25 mouse cellular contexts compared by ENCODE assay signal in genomic region chr1:131038001-131038400, GRCm38 (mm10). TPM values are rescaled to one million over a fixed set of nuclear protein-coding genes. Genes with fewer than 3 reads are reported as not detected.
A peak's percentile ranks its signal among the peaks of the same experiment; 100 is the strongest.
DNase-seq lines count a peak whose midpoint lies in the region; ATAC-seq and TF ChIP-seq lines count a peak whose summit lies in the region.
"Had no signal": no experiment of that assay in that cellular context is flagged by ENCODE, and none has a peak within 500 bp of the region (broad histone marks: within the 10 kb centered on the region; RNA-seq: fewer than 3 reads in every experiment).

No protein-coding gene starts in this region.

- TF ChIP-seq CTCF in Patski (IDR thresholded peaks at IDR 0.05) = no peak
- no peak for TF ChIP-seq CTCF in layer of hippocampus, adult 2 months (conservative IDR thresholded peaks at IDR 0.05)

- no peaks in the 10 kb centered on the region; the same call in 1 of the 2 replicates for H3K9me3 ChIP-seq in heart, embryonic 12.5 days (replicated peaks)
- H3K9me3 ChIP-seq: embryonic facial prominence, embryonic 10.5 days; forebrain, embryonic 13.5 days; heart, embryonic 13.5 days; megakaryocyte, embryonic 14.5 days had no signal

- in situ Hi-C loops in Patski (cut with MboI; ENCODE audit: low pct_unique_long_range_greater_than_20kb) = no loop called here

- H3K27ac ChIP-seq in layer of hippocampus, adult 2 months = no peak overlapping the region
- H3K27ac ChIP-seq in heart, embryonic 12.5 days (ENCODE audit: poor library complexity, severe bottlenecking) = no peak overlapping the region
- H3K27ac ChIP-seq: embryonic facial prominence, embryonic 10.5 days; forebrain, embryonic 13.5 days; heart, embryonic 13.5 days; limb, embryonic 12.5 days; liver, embryonic 14.5 days; neural tube, embryonic 13.5 days had no signal

- 87% methylated on average over 5 of the region's 5 CpGs for WGBS in heart, embryonic 12.5 days

- H3K36me3 ChIP-seq in heart, embryonic 12.5 days = no peaks in the 10 kb centered on the region
- H3K36me3 ChIP-seq: embryonic facial prominence, embryonic 10.5 days; heart, embryonic 13.5 days; limb, embryonic 12.5 days; neural tube, embryonic 13.5 days had no signal

- no peak overlapping the region for H3K4me2 ChIP-seq in heart, embryonic 12.5 days
- H3K4me2 ChIP-seq: forebrain, embryonic 13.5 days; heart, embryonic 13.5 days; limb, embryonic 12.5 days; neural tube, embryonic 13.5 days had no signal

- ATAC-seq in Patski = peak; percentile 70
- ATAC-seq in inflammation-experienced regulatory T-cells, adult 6 months = peak; percentile 78
- ATAC-seq in heart, embryonic 12.5 days (ENCODE audit: insufficient number of reproducible peaks, low FRiP score) = no peak
- ATAC-seq: forebrain, embryonic 13.5 days; midbrain, embryonic 16.5 days had no signal

- CTCF ChIA-PET in Patski (lab: Charles Lee) = interaction anchor here (1.2 to 2.2 kb wide), 4 partner anchors 10 to 166 kb away, joined by 3 to 8 read pairs (median 4); no protein-coding TSS in a partner anchor

- no peak overlapping the region for H3K9ac ChIP-seq in heart, embryonic 12.5 days
- H3K9ac ChIP-seq: forebrain, embryonic 13.5 days; heart, embryonic 13.5 days; limb, embryonic 12.5 days; liver, embryonic 14.5 days; neural tube, embryonic 13.5 days had no signal

- POLR2A ChIA-PET in Patski (lab: Charles Lee) = no interaction called here

- H3K27me3 ChIP-seq in Patski = no peaks in the 10 kb centered on the region
- no peaks in the 10 kb centered on the region for H3K27me3 ChIP-seq in heart, embryonic 12.5 days (replicated peaks)
- H3K27me3 ChIP-seq: forebrain, embryonic 13.5 days; heart, embryonic 13.5 days; limb, embryonic 12.5 days; neural tube, embryonic 13.5 days had no signal

- H3K4me1 ChIP-seq in heart, embryonic 12.5 days (replicated peaks) = peaks cover 5% of the 10 kb centered on the region; the same call in 1 of the 2 replicates
- H3K4me1 ChIP-seq: embryonic facial prominence, embryonic 10.5 days; forebrain, embryonic 13.5 days; limb, embryonic 12.5 days; neural tube, embryonic 13.5 days had no signal

- peak; percentile 41 for DNase-seq in CD4-positive helper T cell, adult 2 months (ENCODE audit: low read depth, low spot score)
- DNase-seq in Patski (ENCODE audit: low read depth, low spot score) = no peak
- DNase-seq in spleen, postnatal 10 days (ENCODE audit: low spot score in 2 of 2) = no peak
- DNase-seq in layer of hippocampus, adult 2 months (ENCODE audit: low spot score in 2 of 2) = no peak
- DNase-seq in adrenal gland, postnatal 25 days = no peak
- DNase-seq: cerebellum, postnatal 14 days; heart, postnatal 4 days; right cerebral cortex, postnatal 25 days; thymus, postnatal 25 days had no signal

- no peak overlapping the region for H3K4me3 ChIP-seq in layer of hippocampus, adult 2 months
- no peak overlapping the region for H3K4me3 ChIP-seq in heart, embryonic 12.5 days
- H3K4me3 ChIP-seq: embryonic facial prominence, embryonic 10.5 days; forebrain, embryonic 13.5 days; heart, embryonic 13.5 days; limb, embryonic 12.5 days; megakaryocyte, embryonic 14.5 days; neural tube, embryonic 13.5 days had no signal

RNA-seq across cellular contexts. Expression of gene Il10, which starts 18.4 kb away (rescaled TPM):
- 0.04 TPM for polyA plus RNA-seq in Patski (2021)
- 10 to 100 TPM in 1 of 3 experiments, 1 to 10 TPM in 2; 7.5 to 13.6 (median 8.0) TPM for polyA plus RNA-seq in inflammation-experienced regulatory T-cells, adult 6 months (2017; shearing (Covaris generic))
- not detected for total RNA-seq in layer of hippocampus, adult 2 months (2021)
- total RNA-seq in adrenal gland, postnatal 25 days (2021) = not detected in 2 replicates
- polyA plus RNA-seq in heart, embryonic 12.5 days (2016; fragmentation: Nextera tagmentation; extraction: Ambion mirVana) = not detected in 2 replicates
- total RNA-seq: gastrocnemius, postnatal 4 days; heart, postnatal 4 days; layer of hippocampus, adult 18-20 months; left cerebral cortex, adult 8-10 months had no signal
- polyA plus RNA-seq: embryonic facial prominence, embryonic 10.5 days; forebrain, embryonic 13.5 days; heart, embryonic 13.5 days; intestine, embryonic 14.5 days; kidney, embryonic 14.5 days; lung, embryonic 16.5 days; midbrain, embryonic 16.5 days; neural tube, embryonic 13.5 days had no signal

RNA-seq across cellular contexts. Expression of gene Mapkapk2, which starts 59.6 kb away (rescaled TPM):
- polyA plus RNA-seq in Patski (2021) = 129 TPM
- polyA plus RNA-seq in inflammation-experienced regulatory T-cells, adult 6 months (2017; shearing (Covaris generic)) = 10 to 100 TPM in 1 of 3 experiments, 1 to 10 TPM in 2; 9.0 to 11.8 (median 9.8) TPM
- 10 to 100 TPM; 28.4 to 29.4 TPM for total RNA-seq in layer of hippocampus, adult 2 months (2021)
- total RNA-seq in adrenal gland, postnatal 25 days (2021) = 134 and 159 TPM in 2 replicates
- polyA plus RNA-seq in heart, embryonic 12.5 days (2016; fragmentation: Nextera tagmentation; extraction: Ambion mirVana) = 89.1 and 93.0 TPM in 2 replicates
